Mouse (Mus musculus) left cerebral cortex, adult 18-20 months (tissue): ENCODE results near the gene Hgd. TPM values are rescaled to one million over a fixed set of nuclear protein-coding genes. Genes with fewer than 3 reads are reported as not detected.
"Not testable (repeated sequence)": the region's sequence is repeated elsewhere in the genome, so short reads cannot be mapped to it uniquely, and the experiment has no call there.

Experiments
- DNase-seq, 2 experiments: peaks; one replicate each; pipeline ENCODE4 v3.0.0; 2021 to 2022; ENCODE audit warnings: low spot score in 2 of 2, mixed read lengths in 1 of 2
- total RNA-seq, 2 experiments: library from RNA; stranded (reverse); gene quantifications; 2 replicates each; pipeline ENCODE4 v1.2.3; 2021

Gene Hgd
- total RNA-seq, 2 experiments from 2014 or later, result not detected

GRCm38 (mm10) chr16:37628336-37628735 lies 48.4 kb downstream of the Hgd start:
- DNase-seq, result no peak

DNA sequence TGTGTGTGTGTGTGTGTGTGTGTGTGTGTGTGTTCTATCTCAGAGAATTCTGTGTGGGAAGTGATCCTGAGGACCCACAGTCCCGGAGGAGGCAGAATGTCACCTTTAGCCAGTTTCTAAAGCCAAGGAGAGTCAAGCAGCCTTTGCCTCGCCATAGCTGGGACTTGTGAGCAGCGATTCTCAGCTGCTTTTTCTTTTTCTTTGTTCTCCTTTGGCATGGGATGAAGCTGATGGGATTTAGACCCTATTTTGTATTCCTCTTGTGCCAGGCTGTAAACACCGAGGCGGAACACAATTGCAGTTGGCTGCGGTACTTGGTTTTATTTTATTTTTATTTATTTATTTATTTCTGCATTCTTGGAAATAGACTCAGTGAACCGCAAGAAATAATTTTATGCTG lies 49.1 kb downstream of the Hgd start:
- DNase-seq, result no peak

- DNase-seq, result no peak
These were observed 54.6 kb downstream of the Hgd start for GRCm38 (mm10) chr16:37634578-37634977.

DNA sequence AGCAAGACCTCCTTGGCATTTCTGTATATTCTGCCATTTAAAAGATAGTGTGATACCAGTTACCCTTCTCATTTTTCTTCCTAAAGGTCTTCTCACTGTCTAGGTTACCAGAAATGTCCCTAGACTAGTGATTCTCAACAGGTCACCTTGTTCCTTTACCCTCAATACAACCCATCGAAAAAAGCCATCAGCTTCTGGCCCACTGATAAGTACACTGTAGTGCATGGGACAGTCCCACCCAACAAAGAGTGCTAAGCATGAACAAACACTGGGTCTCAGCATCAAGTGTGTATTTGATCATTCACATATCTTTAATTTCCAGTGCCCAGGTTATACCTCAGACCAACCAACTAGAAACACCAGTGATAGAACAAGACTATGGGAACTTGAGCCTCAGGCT lies 55.1 kb downstream of the Hgd start:
- no peak for DNase-seq

DNA sequence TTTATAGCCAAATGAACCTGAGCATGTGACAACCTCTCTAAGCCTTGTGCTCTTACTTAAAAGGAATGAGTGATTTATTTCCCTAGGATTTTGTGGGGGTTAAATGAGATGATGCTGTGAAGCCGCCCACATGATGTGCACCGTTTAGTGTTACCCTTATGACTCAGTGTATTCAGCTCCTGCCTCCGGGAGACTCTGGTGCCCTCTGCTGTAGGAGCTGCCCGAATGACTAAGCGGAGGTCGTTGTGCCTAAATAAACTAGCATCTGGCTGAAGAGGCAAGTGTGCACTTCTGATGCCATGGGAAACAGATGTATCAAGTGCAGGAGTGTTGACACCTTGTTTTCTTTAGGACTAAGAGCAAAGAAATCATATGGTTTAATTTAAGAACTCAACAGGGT lies 56.2 kb downstream of the Hgd start:
- peak; percentile 58 to 63 for DNase-seq

GRCm38 (mm10) chr16:37637802-37638201 lies 57.8 kb downstream of the Hgd start:
- DNase-seq, result no peak

- DNase-seq, result not testable (repeated sequence)
These were observed 60.6 kb downstream of the Hgd start for GRCm38 (mm10) chr16:37640522-37640921.

DNA sequence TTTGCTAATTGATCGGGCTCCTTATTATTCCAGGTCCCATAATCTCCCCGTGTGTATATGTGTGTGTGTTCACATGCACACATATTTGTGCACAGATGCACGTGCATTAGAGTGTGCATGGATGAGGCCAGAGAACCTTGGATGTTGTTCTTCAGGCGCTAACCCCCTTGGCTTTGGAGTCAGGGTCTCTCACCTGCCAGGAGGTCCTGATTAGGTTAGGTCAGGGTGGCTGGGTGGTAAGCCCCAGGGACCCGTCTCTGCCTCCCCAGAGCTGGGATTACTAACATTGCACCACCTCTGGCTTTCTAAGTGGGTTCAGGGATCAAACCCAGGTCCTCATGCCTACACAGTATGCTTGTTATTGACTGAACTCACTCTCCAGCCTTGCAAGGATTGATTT lies 64.5 kb downstream of the Hgd start:
- no peak for DNase-seq

DNA sequence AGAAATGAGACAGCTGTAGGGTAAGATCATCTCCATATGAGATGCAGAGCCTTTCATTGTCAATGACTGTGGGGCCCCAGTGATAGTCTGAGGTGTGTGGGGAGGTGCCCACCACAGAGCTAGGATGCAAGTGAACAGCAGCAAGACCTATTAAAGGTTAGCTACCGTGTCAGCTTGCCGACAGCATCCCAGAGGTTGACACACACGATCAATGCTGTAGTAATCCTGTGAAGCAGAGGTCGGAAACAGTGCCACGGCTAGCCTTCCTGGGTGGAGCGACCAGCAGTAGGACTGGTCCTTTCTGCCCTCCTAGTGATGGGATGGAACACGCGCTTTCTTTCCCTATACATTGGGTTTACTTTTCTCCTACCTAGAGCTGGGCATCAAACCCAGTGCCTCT lies 65.3 kb downstream of the Hgd start:
- DNase-seq, result no peak

- no peak for DNase-seq
These were observed 65.8 kb downstream of the Hgd start for GRCm38 (mm10) chr16:37645799-37646198.

- DNase-seq, result peak; percentile 34 to 49
These were observed 67.1 kb downstream of the Hgd start for GRCm38 (mm10) chr16:37647067-37647466.

DNA sequence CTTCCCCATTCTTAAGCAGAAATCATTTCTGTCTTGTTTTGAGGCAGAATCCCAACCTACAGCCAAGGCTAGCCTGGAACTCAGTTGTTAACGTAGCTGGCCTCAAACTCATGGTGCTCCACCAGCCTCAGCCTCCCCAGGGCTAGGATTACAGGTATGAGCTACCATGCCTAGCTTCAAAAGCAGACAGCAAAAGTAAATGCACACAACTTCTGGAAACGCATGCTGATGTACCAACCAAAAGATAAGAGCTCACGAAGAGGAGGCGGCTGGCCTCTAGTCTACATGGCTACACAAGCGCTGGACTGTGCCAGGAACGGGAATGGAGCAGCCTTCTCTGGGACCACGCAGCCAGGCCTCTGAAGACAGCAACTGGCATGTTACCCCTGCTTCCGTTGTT lies 68.0 kb downstream of the Hgd start:
- no peak for DNase-seq

- no peak for DNase-seq
These were observed 69.1 kb downstream of the Hgd start for GRCm38 (mm10) chr16:37649068-37649467.

GRCm38 (mm10) chr16:37651467-37651866 lies 71.5 kb downstream of the Hgd start:
- DNase-seq, result no peak

- no peak for DNase-seq
These were observed 72.7 kb downstream of the Hgd start for GRCm38 (mm10) chr16:37652654-37653053.

DNA sequence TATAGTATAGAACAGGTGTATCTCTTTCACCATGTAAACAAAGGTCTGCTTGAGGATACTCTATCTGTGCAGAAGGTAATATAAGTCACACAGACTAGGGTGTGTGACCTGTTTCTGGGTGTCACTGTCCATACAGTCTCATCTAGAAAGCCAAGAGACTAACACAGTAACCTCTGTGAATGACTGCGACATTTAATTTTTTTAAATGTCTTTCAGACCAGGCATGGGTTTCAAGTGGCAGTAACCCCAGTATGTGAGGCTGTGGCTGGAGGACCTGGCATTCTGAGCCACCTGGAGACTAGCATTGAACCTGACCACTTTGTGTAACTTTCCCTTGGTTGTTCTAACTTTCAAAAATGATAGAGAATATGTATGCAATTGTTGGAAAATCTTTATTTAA lies 73.1 kb downstream of the Hgd start:
- DNase-seq, result no peak

DNA sequence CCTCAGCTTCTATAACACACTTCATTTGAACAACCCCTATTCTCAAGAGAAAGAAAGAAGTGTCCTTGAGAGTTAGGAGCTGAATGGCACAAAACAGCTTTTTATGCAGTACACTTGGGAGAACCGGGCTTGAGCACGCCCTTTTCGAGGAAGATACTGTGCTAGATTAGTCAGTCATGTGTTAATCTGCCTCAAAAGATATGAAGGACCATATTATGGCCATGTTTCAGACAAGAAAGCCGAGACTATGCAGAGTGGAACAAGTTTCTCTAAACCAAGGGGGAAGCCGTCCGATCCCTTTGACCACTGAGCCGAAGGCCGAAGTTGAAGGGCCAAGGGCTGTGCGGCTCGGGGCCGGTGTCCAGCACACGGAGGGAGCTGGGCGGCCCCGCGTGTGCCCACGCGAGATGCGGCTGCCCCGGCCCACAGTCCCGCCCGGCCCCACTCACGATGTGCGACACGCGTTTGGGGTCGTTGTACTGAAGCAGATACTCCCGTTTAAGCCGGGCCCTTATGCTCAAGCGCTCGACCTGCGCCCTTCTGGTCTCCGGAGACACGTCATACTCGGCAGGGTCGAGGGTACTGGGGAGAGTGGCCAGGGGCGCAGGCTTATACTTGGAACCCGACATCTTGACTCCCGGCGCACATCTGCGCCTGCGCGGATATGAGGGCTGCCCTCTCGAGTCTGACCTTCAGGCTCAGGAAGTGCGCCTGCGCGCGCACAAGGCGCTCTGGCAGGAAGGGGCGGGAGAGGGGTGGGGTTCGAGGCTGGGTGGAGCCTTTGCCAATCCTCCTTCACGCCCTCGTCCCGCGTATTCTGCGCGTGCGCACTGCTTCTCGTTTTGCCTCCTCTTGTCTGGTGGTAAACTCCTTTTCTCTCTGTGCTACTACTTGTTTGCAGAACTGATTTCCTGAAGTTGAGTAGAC lies 74.0 kb downstream of the Hgd start, which contains the start of gene Ndufb4:
Gene Ndufb4 (minus strand): TSS at position 723 of the 927 bp plus-strand sequence.
- DNase-seq, result peak; percentile 95 to 96

DNA sequence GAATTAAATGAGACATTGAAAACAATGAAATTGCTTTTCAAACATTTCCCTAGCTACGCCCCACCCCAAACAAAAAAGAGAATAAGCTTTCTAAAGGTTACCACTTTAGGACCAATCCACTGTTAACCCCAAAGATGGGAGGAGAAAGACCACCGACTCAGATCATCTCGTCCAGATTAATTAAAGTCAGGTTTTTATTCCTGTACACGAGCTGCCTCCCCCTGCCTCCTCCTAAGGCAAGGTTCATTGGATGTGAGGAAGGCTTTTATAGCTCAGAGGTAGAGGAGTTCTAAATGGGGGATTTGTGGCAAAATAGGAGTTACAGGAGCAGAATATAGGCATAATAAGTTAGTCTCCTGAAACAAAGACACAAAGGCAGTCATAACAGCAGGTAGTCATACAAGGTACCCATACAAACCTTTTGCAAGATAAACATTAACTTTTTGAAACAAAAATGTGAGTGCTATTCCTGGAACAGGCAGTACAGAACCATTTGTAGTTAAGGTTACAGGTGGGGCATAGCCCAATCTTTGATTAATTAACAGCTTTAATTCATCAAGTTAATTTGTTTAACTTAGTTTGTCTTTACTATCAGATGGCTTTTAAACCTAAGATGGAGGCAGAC lies 75.0 kb downstream of the Hgd start:
- DNase-seq, result no peak

DNA sequence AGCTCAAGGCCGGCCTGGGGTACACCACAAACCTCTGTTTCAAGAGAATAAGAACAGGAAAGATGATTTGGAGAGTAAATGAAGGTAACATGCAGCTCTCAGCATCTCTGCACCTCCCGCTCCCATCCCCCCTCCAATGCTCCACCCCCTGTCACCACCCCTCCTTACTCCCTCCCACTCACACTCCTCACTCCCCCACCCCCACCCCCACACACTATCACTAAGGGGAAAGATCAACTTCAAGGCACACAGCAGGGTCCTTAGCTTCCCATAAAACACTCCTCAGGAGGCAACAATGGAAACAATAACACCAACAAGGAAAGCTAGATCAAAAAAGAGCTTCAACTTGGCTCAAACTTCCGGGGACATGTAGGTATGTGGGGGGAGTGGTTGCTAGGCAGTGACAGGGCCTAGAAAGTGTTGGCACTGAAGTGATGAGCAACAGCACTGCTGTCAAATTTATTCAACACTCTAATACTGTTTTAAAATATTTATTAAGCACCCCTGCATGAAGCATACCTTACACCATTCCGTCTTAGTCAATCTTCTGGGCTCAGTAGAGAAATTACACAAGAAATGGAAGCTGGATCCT lies 75.9 kb downstream of the Hgd start:
- no peak for DNase-seq

- no peak for DNase-seq
These were observed 76.8 kb downstream of the Hgd start for GRCm38 (mm10) chr16:37656796-37657195.

GRCm38 (mm10) chr16:37663643-37664459 lies 83.9 kb downstream of the Hgd start:
- no peak for DNase-seq
